Mouse (Mus musculus): ENCODE measurements around the gene Neurog2.

The Neurog2 gene

DNA sequence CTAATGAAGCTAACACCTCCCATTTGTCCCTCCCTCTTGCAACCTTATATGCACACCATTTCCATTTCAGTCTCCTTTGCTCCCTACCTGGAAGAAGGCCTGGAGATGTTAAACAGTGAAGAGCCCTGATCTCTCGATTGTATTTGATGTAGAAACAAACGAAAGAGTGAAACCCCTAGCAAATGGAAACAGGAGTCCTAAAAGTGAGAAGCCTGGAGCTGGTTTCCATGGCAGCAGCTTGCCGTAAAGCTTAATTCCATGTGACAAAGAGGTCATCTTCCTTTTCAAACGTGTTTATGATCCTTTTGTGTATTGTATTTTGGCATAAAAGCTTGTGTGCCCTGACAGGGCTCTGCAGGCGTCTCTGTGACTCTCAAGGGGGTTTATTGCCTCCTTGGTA is 9.3 kb downstream of the Neurog2 start:
- no peak for DNase-seq (ENCODE audit: low read depth, low spot score)

GRCm38 (mm10) chr3:127646156-127646825 is 13.4 kb downstream of the Neurog2 start:
- DNase-seq (ENCODE audit: low read depth, low spot score): no peak

GRCm38 (mm10) chr3:127651742-127652653 is 19.1 kb downstream of the Neurog2 start:
- DNase-seq (ENCODE audit: low read depth, low spot score): no peak

DNA sequence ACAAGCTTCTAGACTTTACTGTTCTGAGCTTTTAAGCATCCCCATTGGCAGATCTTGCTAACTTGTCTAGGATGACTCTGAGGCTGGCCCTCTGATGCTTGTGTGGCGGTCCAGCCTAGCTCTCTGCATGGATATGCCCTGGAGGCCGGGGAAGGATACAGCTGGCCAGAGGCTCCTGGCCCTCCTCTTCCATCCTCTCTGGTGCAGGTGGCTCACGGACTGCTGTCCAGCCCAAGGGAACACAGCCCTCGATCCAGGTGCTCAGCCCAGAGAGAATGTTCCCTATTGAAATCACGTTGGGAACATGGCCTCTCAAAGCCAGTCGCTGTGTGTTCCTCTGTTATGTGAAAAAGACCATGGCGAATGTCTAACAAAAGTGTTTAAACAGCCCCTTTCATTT is 27.8 kb downstream of the Neurog2 start:
- DNase-seq (ENCODE audit: low read depth, low spot score): no peak

DNA sequence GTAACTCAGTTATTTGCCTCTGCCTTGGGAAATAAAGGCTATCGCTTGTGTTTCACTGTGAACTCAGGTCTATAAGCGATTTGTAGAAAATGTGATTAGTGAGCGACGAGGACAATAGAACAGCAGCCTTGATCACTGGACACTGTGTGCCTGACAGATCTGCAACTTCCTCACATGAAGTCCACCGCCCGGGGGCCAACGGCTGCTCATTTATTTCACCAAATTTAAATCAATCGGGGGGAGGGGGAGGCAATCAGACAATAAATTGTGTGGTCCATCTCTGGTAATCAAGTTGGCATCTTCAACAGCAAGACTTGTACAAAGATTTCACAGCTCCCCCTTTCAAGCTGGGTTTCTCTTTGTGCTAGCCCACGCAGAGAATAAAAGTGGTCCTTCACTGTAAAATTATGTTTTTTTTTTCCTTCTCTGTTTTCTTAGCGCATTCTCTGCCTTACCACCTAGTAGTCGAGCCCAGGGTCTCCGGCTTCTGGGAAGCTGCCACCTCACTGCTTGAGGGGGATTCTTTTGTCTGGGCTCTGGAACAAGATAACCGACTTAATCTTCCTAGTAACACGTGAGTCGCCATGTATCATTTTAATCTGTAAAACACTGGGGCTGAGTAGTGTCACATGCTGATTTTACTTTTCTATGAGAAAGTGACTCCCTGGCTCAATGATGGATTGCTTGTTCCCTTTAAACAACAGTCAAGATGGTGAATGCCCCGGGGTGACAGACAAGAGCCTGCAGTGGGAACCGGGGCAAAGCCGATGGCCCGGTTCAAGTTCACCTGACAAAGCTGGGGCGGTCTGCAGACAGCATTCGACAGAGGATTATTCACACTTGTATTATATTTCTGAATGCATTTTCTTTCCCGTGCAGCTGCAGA is 29.0 kb downstream of the Neurog2 start:
- no peak for DNase-seq (ENCODE audit: low read depth, low spot score)

DNA sequence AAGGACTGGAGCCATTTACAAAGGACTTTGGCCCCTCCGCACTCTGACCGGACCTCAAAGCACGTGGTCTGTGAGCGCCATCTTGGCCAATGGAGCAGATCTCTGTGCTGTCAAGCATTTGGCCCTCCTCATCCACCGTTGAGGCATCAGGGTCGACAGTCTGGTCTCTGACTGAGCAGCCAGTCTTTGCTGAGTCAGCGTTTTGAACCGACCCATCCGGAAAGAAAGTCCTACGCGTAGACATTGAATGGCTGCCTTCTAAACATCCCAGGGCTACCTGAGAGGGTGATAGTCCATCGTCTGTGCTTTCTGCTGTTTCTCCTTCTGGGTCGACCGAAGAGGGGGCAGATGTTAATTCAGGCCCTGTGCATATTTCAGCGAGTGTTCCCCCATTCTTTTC is 46.8 kb downstream of the Neurog2 start:
- no peak for DNase-seq (ENCODE audit: low read depth, low spot score)

All from ES-CJ7 (cell line).